8 mouse cellular contexts compared by ENCODE assay signal in the genomic region with DNA sequence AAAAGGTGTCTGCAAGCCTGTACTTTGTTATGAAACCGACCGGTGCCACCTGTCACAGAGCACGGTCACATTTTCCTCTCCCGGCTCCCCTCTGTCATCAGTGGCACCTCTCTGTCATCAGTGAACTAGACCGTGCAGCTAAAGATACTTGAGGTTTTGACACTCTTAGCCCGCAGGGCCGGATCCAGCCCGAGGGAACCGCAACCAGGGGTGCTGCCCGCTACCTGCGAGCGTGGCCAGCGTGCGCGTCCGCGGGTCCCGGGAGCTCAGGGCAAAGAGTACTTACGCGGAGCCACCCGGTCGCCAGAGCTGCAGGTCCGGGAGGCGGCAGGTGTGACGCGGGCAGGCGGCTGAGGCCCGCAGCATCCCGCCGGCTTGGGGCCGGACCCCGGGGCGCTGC. TPM values are rescaled to one million over a fixed set of nuclear protein-coding genes. Genes with fewer than 3 reads are reported as not detected.
DNase-seq lines count a peak whose midpoint lies in the region; ATAC-seq and TF ChIP-seq lines count a peak whose summit lies in the region.

No protein-coding gene starts in this region.

- H3K9ac ChIP-seq in forebrain, embryonic 11.5 days (ENCODE audit: low read length), result peak overlapping the region; percentile 71
- peak overlapping the region; percentile 88 for H3K9ac ChIP-seq in hindbrain, postnatal 0 days (replicated peaks; ENCODE audit: low read length)
- peak overlapping the region; percentile 62 for H3K9ac ChIP-seq in limb, embryonic 14.5 days (ENCODE audit: low read depth, low read length, severe bottlenecking)
- peak overlapping the region; percentile 92 for H3K9ac ChIP-seq in neural tube, embryonic 13.5 days

- ATAC-seq in forebrain, embryonic 11.5 days (replicated peaks; ENCODE audit: low FRiP score), result peak; percentile 1; the same call in 1 of the 2 replicates
- ATAC-seq in hindbrain, postnatal 0 days, result no peak
- ATAC-seq in limb, embryonic 14.5 days (ENCODE audit: low FRiP score, low read depth), result no peak
- peak; percentile 17; the same call in 1 of the 2 replicates for ATAC-seq in neural tube, embryonic 13.5 days (ENCODE audit: low read depth)

- H3K9me3 ChIP-seq in forebrain, embryonic 11.5 days (ENCODE audit: control insufficient read depth, low read length), result no peaks in the 10 kb centered on the region
- no peaks in the 10 kb centered on the region for H3K9me3 ChIP-seq in hindbrain, postnatal 0 days (ENCODE audit: low read length)
- no peaks in the 10 kb centered on the region for H3K9me3 ChIP-seq in limb, embryonic 14.5 days (ENCODE audit: control insufficient read depth, low read length)
- H3K9me3 ChIP-seq in neural tube, embryonic 13.5 days, result no peaks in the 10 kb centered on the region

- TF ChIP-seq CTCF in hindbrain, postnatal 0 days (IDR thresholded peaks at IDR 0.05; ENCODE audit: low read depth), result no peak

- H3K36me3 ChIP-seq in forebrain, embryonic 11.5 days (ENCODE audit: control insufficient read depth, insufficient read depth, low read length), result no peaks in the 10 kb centered on the region
- H3K36me3 ChIP-seq in hindbrain, postnatal 0 days (ENCODE audit: insufficient read depth, low read length), result no peaks in the 10 kb centered on the region
- H3K36me3 ChIP-seq in limb, embryonic 14.5 days (ENCODE audit: control insufficient read depth, insufficient read depth, low read length), result peaks cover 10% of the 10 kb centered on the region; the same call in 1 of the 2 replicates
- H3K36me3 ChIP-seq in neural tube, embryonic 13.5 days, result peaks cover 8% of the 10 kb centered on the region

- H3K27ac ChIP-seq in forebrain, embryonic 11.5 days (ENCODE audit: low read depth, low read length), result no peak overlapping the region
- peak overlapping the region; percentile 92 for H3K27ac ChIP-seq in hindbrain, postnatal 0 days
- H3K27ac ChIP-seq in limb, embryonic 14.5 days (replicated peaks; ENCODE audit: low read depth, low read length), result no peak overlapping the region
- H3K27ac ChIP-seq in neural tube, embryonic 13.5 days (replicated peaks), result peak overlapping the region; percentile 96

- peaks cover 7% of the 10 kb centered on the region; the same call in 1 of the 2 replicates for H3K4me1 ChIP-seq in forebrain, embryonic 11.5 days (replicated peaks; ENCODE audit: control insufficient read depth, insufficient read depth, low read length)
- peaks cover 6% of the 10 kb centered on the region for H3K4me1 ChIP-seq in hindbrain, postnatal 0 days (ENCODE audit: insufficient read depth, low read length)
- H3K4me1 ChIP-seq in limb, embryonic 14.5 days (ENCODE audit: control insufficient read depth, insufficient read depth, low read length), result peaks cover 6% of the 10 kb centered on the region
- peaks cover 53% of the 10 kb centered on the region for H3K4me1 ChIP-seq in neural tube, embryonic 13.5 days (replicated peaks)

- peak overlapping the region; percentile 99 for H3K4me3 ChIP-seq in forebrain, embryonic 11.5 days (ENCODE audit: low read depth, low read length)
- peak overlapping the region; percentile 98 for H3K4me3 ChIP-seq in hindbrain, postnatal 0 days (ENCODE audit: low read length)
- H3K4me3 ChIP-seq in limb, embryonic 14.5 days (replicated peaks; ENCODE audit: low read length), result peak overlapping the region; percentile 97
- H3K4me3 ChIP-seq in neural tube, embryonic 13.5 days, result peak overlapping the region; percentile 98

- TF ChIP-seq POLR2A in limb, embryonic 14.5 days (IDR thresholded peaks at IDR 0.05; ENCODE audit: borderline replicate concordance, extremely low read depth, insufficient read depth, insufficient read length), result no peak

- peak overlapping the region; percentile 94 for H3K4me2 ChIP-seq in forebrain, embryonic 11.5 days (ENCODE audit: low read depth, low read length, severe bottlenecking)
- H3K4me2 ChIP-seq in hindbrain, postnatal 0 days (ENCODE audit: low read depth, low read length), result peak overlapping the region; percentile 90
- H3K4me2 ChIP-seq in limb, embryonic 14.5 days (replicated peaks; ENCODE audit: low read depth, low read length, severe bottlenecking), result peak overlapping the region; percentile 96
- H3K4me2 ChIP-seq in neural tube, embryonic 13.5 days, result peak overlapping the region; percentile 89

- DNase-seq in layer of hippocampus, adult 11-12 months (ENCODE audit: low spot score), result peak; percentile 35
- DNase-seq in layer of hippocampus, adult 9-11 months, result no peak
- peak; percentile 28 for DNase-seq in adrenal gland, postnatal 10 days
- peak; percentile 71 for DNase-seq in forebrain, embryonic 11.5 days (ENCODE audit: low spot score)
- peak; percentile 20 for DNase-seq in hindbrain, postnatal 0 days (ENCODE audit: low spot score)
- no peak for DNase-seq in limb, embryonic 14.5 days (ENCODE audit: low spot score)
- no peak for DNase-seq in yolk sac, embryonic 10.5 days (ENCODE audit: low spot score)

- WGBS in forebrain, embryonic 11.5 days, result under 1% methylated on average over 30 of the region's 33 CpGs
- 0% methylated on average over 31 of the region's 33 CpGs for WGBS in hindbrain, postnatal 0 days
- WGBS in limb, embryonic 14.5 days, result 1% methylated on average over 21 of the region's 33 CpGs
- under 1% methylated on average over 33 of the region's 33 CpGs for WGBS in neural tube, embryonic 13.5 days

- peaks cover 4% of the 10 kb centered on the region for H3K27me3 ChIP-seq in forebrain, embryonic 11.5 days (ENCODE audit: control insufficient read depth, insufficient read depth, low read length)
- no peaks in the 10 kb centered on the region for H3K27me3 ChIP-seq in hindbrain, postnatal 0 days (ENCODE audit: insufficient read depth, low read length)
- H3K27me3 ChIP-seq in limb, embryonic 14.5 days (ENCODE audit: control insufficient read depth, insufficient read depth, low read length), result peaks cover 17% of the 10 kb centered on the region
- H3K27me3 ChIP-seq in neural tube, embryonic 13.5 days, result peaks cover 14% of the 10 kb centered on the region

RNA-seq across cellular contexts. Expression of a gene that starts 0.8 kb away (rescaled TPM):
- 1 to 10 TPM; 4.3 to 6.1 TPM for total RNA-seq in adrenal gland, postnatal 10 days (2021)
- polyA plus RNA-seq in forebrain, embryonic 11.5 days (2014; fragmentation: Nextera tagmentation; extraction: Ambion mirVana), result 17.3 and 18.6 TPM in 2 replicates
- total RNA-seq in hindbrain, postnatal 0 days (2014; rRNA removed), result 43.2 and 48.5 TPM in 2 replicates
- 43.7 and 49.4 TPM in 2 replicates for polyA plus RNA-seq in hindbrain, postnatal 0 days (2015; fragmentation: Nextera tagmentation; extraction: Ambion mirVana)
- polyA plus RNA-seq in limb, embryonic 14.5 days (2012; rRNA removed), result 3.8 and 5.0 TPM in 2 replicates
- 4.1 and 4.2 TPM in 2 replicates for polyA plus RNA-seq in limb, embryonic 14.5 days (2014; fragmentation: Nextera tagmentation; extraction: Ambion mirVana)
- polyA plus RNA-seq in neural tube, embryonic 13.5 days (2015; fragmentation: Nextera tagmentation; extraction: Ambion mirVana), result 58.1 and 62.2 TPM in 2 replicates

RNA-seq across cellular contexts. Expression of a gene that starts 1.0 kb away (rescaled TPM):
- 10 to 100 TPM; 48.5 to 58.8 TPM for total RNA-seq in adrenal gland, postnatal 10 days (2021)
- polyA plus RNA-seq in forebrain, embryonic 11.5 days (2014; fragmentation: Nextera tagmentation; extraction: Ambion mirVana), result 139 and 166 TPM in 2 replicates
- total RNA-seq in hindbrain, postnatal 0 days (2014; rRNA removed), result 42.5 and 44.7 TPM in 2 replicates
- 63.6 and 68.9 TPM in 2 replicates for polyA plus RNA-seq in hindbrain, postnatal 0 days (2015; fragmentation: Nextera tagmentation; extraction: Ambion mirVana)
- polyA plus RNA-seq in limb, embryonic 14.5 days (2012; rRNA removed), result 52.4 and 52.7 TPM in 2 replicates
- polyA plus RNA-seq in limb, embryonic 14.5 days (2014; fragmentation: Nextera tagmentation; extraction: Ambion mirVana), result 65.7 and 76.3 TPM in 2 replicates
- 147 and 150 TPM in 2 replicates for polyA plus RNA-seq in neural tube, embryonic 13.5 days (2015; fragmentation: Nextera tagmentation; extraction: Ambion mirVana)

Comparison
In these comparisons a context has a peak if more than half of its experiments do, and no peak if none do; other contexts are left out.
1. DNase-seq: peak in layer of hippocampus, adult 11-12 months (single experiment), adrenal gland, postnatal 10 days (single experiment), forebrain, embryonic 11.5 days (single experiment) and hindbrain, postnatal 0 days (single experiment); none in layer of hippocampus, adult 9-11 months (single experiment), limb, embryonic 14.5 days (single experiment) and yolk sac, embryonic 10.5 days (single experiment).
2. ATAC-seq: peak in forebrain, embryonic 11.5 days (single experiment) and neural tube, embryonic 13.5 days (single experiment); none in hindbrain, postnatal 0 days (single experiment) and limb, embryonic 14.5 days (single experiment).
3. H3K27ac ChIP-seq: peak in hindbrain, postnatal 0 days (single experiment) and neural tube, embryonic 13.5 days (single experiment); none in forebrain, embryonic 11.5 days (single experiment) and limb, embryonic 14.5 days (single experiment).
4. Peak in every context shown above with its lines, with median percentiles within 50 percentile points of each other: H3K4me2 ChIP-seq, H3K4me3 ChIP-seq and H3K9ac ChIP-seq.